Mouse (Mus musculus) small intestine, adult 2 months (tissue): ENCODE data around the gene Pld3. TPM values are rescaled to one million over a fixed set of nuclear protein-coding genes. Genes with fewer than 3 reads are reported as not detected.
"Not testable (repeated sequence)": the region's sequence is repeated elsewhere in the genome, so short reads cannot be mapped to it uniquely, and the experiment has no call there.

Experiments
- H3K27ac ChIP-seq: fragments of 200-500 bp; 2 replicates; pipeline ENCODE4 v1.5.1; 2012; ENCODE audit warnings: low read depth, low read length, control low read depth, inconsistent platforms; ENCODE audit not compliant: insufficient read depth
- H3K27me3 ChIP-seq: fragments of 200-500 bp; 2 replicates; pipeline ENCODE4 v1.6.1; 2012; ENCODE audit warnings: mild to moderate bottlenecking, moderate library complexity, low read length, inconsistent platforms; ENCODE audit not compliant: control insufficient read depth, insufficient read depth
- H3K36me3 ChIP-seq: fragments of 200-500 bp; 2 replicates; pipeline ENCODE4 v1.6.1; 2012; ENCODE audit warnings: mild to moderate bottlenecking, low read length, control low read depth, inconsistent platforms; ENCODE audit not compliant: control insufficient read depth, insufficient read depth
- H3K4me1 ChIP-seq: fragments of 200-500 bp; 2 replicates; pipeline ENCODE4 v1.6.1; 2012; ENCODE audit warnings: low read length, inconsistent platforms, mixed read lengths; ENCODE audit not compliant: control insufficient read depth, insufficient read depth, insufficient read length
- H3K4me3 ChIP-seq: fragments of 200-500 bp; 2 replicates; pipeline ENCODE4 v1.5.1; 2012; ENCODE audit warnings: low read depth, mild to moderate bottlenecking, control low read depth, inconsistent platforms, low read length, moderate library complexity
- CTCF ChIP-seq: fragments of 200-500 bp; IDR thresholded peaks from 2 replicates; pipeline ENCODE4 v1.5.1; 2012; ENCODE audit warnings: low read depth, mild to moderate bottlenecking, control low read depth, inconsistent platforms, low read length, moderate library complexity, mixed read lengths; ENCODE audit not compliant: insufficient replicate concordance, insufficient read length; ENCODE audit errors: extremely low read depth
- POLR2A ChIP-seq: fragments of 200-500 bp; IDR thresholded peaks from 2 replicates; pipeline ENCODE4 v1.6.1; 2012; ENCODE audit warnings: low read depth, mild to moderate bottlenecking, control low read depth, inconsistent platforms, low read length, moderate library complexity
- WGBS: fragments of 180-500 bp; shearing (Covaris S2); methylation state at CpG from one replicate; pipeline ENCODE4 v1.1.7; 2018; 5-methylcytosine and 5-hydroxymethylcytosine counted together
- polyA plus RNA-seq: library from polyadenylated mRNA; depleted of rRNA; stranded (reverse); fragments of >200 nt; gene quantifications from 2 replicates; pipeline ENCODE4 v1.2.3, GENCODE M21; 2012

The Pld3 gene
- polyA plus RNA-seq, 1 experiment, result 75.6 TPM

DNA sequence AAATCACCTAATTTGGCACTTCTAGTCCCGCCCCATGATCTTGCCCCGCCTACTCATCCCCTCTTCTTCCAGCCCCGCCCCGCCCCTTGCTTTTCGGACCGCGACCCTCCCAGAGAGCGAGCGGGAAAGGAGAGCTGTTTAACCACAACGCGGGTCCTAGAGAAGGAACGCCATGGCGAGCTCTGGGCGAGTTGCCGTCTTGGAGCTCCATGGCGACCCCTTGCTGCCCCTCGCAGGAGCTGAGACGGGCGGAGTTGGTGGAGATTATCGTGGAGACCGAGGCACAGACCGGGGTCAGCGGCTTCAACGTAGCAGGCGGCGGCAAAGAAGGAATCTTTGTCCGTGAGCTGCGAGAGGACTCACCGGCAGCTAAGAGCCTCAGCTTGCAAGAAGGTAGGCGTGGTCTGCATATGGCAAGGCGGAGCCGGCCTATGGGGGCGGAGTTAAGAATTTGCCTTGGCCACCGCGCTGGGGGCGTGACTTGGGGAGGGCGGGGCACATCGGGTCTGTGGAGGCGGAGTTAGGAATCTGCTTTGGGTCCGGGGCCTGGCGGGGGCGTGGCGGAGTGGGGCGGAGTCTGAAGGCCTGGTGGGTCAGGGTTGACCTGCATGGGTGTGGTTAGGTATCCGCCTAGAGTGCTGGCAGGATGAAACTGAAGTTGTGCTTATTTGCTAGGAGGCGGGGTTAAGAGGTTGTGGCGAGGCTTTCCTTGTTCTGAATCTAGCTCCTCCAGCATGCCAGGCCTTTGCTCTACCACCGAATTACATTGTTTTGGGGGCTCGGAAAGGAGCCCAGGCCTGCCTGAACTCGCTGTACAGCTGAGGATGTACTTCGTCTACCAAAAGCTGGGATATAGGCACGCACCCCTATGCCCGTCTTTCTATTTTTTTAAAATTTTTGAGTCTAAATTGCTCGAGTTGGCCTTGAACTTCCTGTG is 45.0 kb downstream of the Pld3 start:
- Histone ChIP-seq H3K27ac (peak overlapping the region; percentile 97), H3K36me3 (no peaks in the 10 kb centered on the region), H3K4me3 (peak overlapping the region; percentile 83), H3K27me3 (no peaks in the 10 kb centered on the region), H3K4me1 (peaks cover 8% of the 10 kb centered on the region; the same call in 1 of the 2 replicates)
- WGBS, result under 1% methylated on average over 53 of the region's 54 CpGs
- TF ChIP-seq POLR2A (peak; percentile 56), CTCF (no peak)

DNA sequence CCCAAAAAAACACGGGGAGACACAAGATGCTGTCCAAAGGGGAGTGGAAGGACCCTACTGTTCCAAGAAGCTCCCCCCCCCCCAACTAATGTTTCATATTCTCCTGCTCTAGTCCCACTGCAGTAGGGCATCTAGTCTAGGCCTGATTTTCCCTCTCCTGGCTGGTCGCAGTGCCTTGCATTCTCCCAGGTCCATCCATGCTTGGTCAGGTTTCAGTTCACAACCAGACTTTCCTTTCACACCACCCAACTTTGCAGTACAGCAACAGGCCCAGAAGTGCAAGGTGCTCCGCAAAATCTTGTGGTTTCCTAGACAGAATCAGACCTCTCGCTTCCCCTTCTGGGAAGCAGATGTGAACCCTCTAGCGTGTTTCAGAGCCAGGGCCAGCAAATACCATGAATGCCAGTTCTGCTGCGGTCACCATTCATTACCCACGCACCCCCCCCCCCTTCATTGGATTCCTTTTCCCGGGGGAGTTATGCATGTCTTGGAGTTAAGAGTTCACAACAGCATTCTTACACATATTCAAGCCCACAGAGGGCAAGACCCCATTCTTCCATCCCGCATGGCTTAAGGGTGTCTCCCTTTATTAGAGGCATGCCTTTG is 46.1 kb downstream of the Pld3 start:
- Histone ChIP-seq H3K36me3 (no peaks in the 10 kb centered on the region), H3K27ac (no peak overlapping the region), H3K27me3 (no peaks in the 10 kb centered on the region), H3K4me1 (peaks cover 10% of the 10 kb centered on the region; the same call in 1 of the 2 replicates), H3K4me3 (no peak overlapping the region)
- no peak for TF ChIP-seq CTCF
- 61% methylated on average over 9 of the region's 9 CpGs for WGBS

DNA sequence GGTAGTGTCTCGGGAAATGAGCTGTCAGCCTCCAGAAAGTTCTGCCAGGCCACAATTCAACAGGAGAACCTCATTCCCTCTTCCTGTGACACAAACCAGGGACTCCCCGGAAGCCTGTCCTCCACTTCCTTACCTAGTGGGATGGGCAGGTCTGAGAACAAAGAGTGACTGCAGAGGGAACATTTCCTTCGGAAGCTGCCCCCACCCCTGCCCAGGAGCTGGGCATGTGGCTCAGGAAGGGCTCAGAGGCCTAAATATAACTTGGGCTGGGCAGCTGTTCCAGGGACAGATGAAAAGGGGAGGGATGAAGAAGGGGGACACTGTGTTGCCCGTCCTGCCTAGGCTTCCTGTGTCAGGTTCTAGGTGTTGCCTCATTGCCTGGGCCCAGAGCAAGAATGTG is 51.4 kb downstream of the Pld3 start:
- Histone ChIP-seq H3K27me3 (no peaks in the 10 kb centered on the region), H3K27ac (no peak overlapping the region), H3K4me3 (no peak overlapping the region), H3K4me1 (peaks cover 5% of the 10 kb centered on the region; the same call in 1 of the 2 replicates), H3K36me3 (no peaks in the 10 kb centered on the region)
- 69% methylated on average over 4 of the region's 4 CpGs for WGBS
- TF ChIP-seq CTCF, result no peak
- TF ChIP-seq POLR2A, result no peak

DNA sequence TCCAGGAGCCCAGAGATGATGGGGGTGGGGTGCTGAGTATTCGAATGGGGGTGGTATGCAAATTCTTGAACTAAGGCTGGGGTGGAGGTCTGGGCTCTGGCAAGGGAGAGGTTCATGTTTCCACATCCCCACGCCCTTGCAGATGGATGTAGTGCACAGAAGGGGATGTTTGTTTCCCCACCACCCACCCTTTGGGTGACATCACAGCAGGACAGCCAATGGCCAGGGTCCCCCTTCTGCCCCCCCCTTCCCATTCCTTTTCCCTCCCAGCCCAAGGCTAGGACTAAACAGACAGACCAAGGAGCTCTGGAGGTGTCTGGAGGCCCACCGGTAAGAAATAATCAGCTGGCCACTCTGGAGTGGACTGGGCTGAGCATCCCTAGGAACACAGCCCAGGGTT is 54.0 kb downstream of the Pld3 start, which contains the start of gene Prx:
Gene Prx, plus strand, starts transcription at position 289 of the 400 bp plus-strand sequence.
- Histone ChIP-seq H3K4me1 (peaks cover 5% of the 10 kb centered on the region; the same call in 1 of the 2 replicates), H3K27me3 (no peaks in the 10 kb centered on the region), H3K27ac (no peak within 1 kb of the TSS), H3K4me3 (no peak within 1 kb of the TSS), H3K36me3 (no peaks in the 10 kb centered on the region)
- 69% methylated on average over 3 of the region's 3 CpGs for WGBS
- no peak for TF ChIP-seq CTCF
- no peak for TF ChIP-seq POLR2A

DNA sequence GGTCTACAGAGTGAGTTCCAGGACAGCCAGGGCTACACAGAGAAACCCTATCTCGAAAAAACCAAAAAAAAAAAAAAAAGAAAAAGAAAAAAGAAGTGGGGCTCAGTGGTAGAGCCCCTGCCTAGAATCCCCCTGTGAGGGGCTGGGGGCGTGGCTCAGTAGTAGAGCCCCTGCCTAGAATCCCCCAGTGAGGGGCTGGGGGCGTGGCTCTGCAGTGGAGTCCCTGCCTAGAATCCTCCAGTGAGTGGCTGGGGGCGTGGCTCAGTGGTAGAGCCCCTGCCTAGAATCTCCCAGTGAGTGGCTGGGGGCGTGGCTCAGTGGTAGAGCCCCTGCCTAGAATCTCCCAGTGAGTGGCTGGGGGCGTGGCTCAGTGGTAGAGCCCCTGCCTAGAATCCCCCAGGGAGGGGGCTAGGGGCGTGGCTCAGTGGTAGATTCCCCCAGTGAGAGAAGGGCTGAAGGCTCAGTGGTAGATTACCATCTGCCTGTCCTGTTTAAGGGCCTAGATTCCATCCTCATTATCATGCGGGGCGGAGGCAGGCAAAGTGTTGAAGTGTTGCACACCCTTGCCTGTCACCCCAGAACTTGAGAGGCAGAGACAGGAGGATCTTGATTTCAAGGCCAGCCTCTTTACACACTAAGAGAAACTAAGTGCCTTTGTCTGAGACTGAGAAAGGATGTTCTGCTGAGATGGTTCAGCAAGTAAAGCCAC is 58.2 kb downstream of the Pld3 start:
- not testable (repeated sequence) for H3K27ac ChIP-seq, H3K27me3 ChIP-seq, H3K36me3 ChIP-seq, H3K4me3 ChIP-seq
- 86% methylated on average over 9 of the region's 9 CpGs for WGBS
- H3K4me1 ChIP-seq, result peaks cover 21% of the 10 kb centered on the region

DNA sequence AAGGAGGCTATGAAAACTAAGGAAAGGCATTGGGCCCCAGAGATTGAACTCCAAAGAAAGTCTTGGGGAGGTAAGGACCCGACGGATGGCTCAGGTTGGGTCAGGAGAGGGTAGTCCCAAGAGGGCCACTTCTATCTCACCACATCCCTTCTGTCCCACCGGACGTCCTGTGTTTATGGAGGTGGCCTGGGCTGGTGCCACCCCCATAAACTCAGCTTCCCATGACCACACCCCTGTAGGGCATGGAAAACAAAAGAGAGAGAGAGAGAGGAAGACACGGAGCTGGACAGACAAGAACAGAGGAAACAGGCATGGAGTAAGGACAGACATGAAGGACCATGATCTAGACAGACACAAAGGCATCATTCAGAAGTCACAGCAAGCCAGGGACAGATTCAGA is 59.6 kb downstream of the Pld3 start:
- no peak overlapping the region for H3K4me3 ChIP-seq
- 76% methylated on average over 5 of the region's 5 CpGs for WGBS
- TF ChIP-seq CTCF, result no peak
- no peak for TF ChIP-seq POLR2A
- no peak overlapping the region for H3K27ac ChIP-seq
- no peaks in the 10 kb centered on the region for H3K27me3 ChIP-seq
- H3K4me1 ChIP-seq, result peaks cover 28% of the 10 kb centered on the region
- peaks cover 12% of the 10 kb centered on the region for H3K36me3 ChIP-seq

DNA sequence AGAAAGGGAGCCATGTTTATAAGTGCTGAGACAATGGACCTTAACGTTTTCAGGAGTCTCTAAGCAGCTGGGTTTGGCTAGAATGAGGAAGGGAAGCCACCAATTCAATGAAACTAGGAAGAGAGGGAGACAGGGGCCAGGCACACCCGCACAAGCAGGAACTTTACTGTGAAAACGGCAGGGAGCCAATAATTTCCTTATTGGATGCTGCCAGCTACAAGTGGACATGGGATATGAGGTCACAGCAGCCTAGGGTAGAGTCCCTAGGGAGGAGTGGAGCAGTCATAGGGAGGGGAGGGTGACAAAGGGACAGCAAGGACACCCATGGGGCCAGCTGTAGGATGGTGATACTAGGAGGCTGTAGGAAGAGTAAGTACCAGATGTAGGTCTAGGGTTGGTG is 60.0 kb downstream of the Pld3 start:
- H3K27me3 ChIP-seq, result no peaks in the 10 kb centered on the region
- TF ChIP-seq CTCF (no peak), POLR2A (no peak)
- no peak overlapping the region for H3K4me3 ChIP-seq
- peaks cover 31% of the 10 kb centered on the region for H3K4me1 ChIP-seq
- H3K27ac ChIP-seq, result no peak overlapping the region
- 12% methylated on average over 3 of the region's 3 CpGs for WGBS
- H3K36me3 ChIP-seq, result peaks cover 12% of the 10 kb centered on the region
